Mouse (Mus musculus) ES-CJ7 (cell line): ENCODE measurements around the gene Mesd.

Experiments used
- DNase-seq: peaks from one replicate; pipeline ENCODE4 v3.0.0; 2011; ENCODE audit warnings: low read depth, low spot score

Gene Mesd

DNA sequence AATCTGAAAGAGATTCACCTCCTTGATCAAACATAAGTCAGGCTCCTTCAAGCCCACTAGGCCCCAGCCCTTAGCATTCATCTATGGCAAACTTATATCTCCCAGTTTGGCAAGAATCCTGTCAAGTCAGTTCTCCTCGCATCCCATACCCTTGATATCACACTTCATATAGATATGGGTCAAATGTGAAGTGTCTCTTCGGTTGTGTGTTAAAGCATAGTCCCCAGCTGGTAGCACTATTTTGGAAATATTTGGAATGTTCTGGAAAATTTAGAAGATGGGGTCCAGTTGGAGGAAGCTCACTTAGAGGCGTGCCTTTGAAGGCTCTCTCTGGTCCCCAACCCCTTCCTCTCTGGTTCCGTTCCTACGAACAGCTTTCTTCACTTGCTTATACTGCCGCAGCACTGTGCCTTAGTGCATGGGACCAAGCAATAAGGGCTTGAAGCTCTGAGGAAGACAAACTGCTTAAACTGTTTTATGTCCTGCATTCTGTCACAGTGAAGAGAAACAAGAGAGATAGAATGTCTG lies 29.2 kb downstream of the Mesd start:
- DNase-seq = no peak

DNA sequence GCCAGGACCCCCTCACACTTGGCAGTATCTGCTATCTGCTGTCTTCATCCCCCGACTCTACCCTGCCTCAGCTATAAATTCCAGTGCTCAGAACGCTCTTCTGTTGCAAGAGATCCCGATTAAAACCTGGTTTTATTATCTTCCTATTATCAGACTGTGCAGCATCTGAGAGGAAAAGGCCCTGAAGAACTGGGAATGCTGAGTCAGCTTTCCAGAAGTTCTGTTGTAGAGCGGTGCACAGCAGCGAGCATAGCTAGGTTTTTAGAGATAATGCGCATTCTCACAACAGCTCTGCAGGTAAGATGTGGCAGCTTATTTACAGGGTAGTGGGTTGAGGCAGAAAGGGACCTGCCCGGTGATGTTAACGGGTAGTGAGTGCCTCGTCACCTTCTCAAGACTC lies 29.7 kb downstream of the Mesd start:
- DNase-seq = no peak

DNA sequence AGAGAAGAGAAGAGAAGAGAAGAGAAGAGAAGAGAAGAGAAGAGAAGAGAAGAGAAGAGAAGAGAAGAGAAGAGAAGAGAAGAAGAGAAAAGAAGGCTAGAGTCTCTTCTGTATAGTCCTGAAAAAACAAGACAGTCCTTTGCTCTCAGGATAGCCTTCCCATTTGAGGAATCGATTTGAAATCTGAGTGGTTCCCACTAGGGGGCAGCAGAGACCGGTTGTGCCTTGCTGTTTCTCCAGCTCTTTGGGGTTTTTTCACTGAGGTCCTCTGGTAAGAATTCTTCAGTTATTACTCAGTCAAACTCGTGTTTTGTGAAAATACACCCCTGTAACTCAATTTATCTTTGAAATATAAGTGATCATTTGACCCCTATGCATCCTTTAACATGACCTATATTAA lies 30.3 kb downstream of the Mesd start:
- peak; percentile 74 for DNase-seq

DNA sequence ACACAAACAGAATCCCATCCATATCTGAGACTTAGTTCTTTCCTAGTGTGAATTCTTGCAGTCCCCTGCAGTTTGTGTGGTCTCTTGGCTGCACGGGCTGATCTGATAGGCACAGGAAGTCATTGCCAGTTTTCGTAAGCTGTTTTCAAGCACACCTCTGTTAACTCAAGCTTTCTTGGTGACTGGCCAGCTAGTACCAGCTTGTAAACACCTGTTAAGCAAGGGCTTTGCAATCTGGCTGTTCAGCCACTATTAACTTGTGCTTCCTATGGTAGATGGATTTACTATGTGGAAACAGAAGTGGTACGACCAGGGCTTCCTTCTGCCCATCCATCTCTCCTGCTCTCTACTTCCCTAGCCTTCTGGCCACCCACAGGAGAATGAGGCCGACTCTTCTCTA lies 36.0 kb downstream of the Mesd start:
- DNase-seq = no peak

DNA sequence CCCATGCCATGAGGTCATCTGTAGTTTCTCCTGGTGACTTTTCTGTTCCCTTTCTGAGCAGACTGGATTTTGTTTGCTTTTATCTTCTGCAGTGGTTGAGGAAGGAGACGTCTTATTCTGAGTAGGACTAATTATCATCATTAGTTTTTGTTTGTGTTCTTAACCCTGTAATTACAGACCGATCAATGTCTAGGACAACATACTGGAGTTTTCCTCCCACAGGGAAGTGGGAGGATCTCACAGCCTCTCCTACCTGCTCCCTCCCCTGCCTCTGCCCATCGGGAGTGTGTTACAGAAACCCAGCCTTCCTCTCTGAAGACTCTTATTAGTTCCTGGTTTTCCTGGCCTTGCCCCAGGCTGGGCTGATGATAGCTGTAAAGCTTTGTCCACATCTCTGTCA lies 37.4 kb downstream of the Mesd start:
- no peak for DNase-seq

DNA sequence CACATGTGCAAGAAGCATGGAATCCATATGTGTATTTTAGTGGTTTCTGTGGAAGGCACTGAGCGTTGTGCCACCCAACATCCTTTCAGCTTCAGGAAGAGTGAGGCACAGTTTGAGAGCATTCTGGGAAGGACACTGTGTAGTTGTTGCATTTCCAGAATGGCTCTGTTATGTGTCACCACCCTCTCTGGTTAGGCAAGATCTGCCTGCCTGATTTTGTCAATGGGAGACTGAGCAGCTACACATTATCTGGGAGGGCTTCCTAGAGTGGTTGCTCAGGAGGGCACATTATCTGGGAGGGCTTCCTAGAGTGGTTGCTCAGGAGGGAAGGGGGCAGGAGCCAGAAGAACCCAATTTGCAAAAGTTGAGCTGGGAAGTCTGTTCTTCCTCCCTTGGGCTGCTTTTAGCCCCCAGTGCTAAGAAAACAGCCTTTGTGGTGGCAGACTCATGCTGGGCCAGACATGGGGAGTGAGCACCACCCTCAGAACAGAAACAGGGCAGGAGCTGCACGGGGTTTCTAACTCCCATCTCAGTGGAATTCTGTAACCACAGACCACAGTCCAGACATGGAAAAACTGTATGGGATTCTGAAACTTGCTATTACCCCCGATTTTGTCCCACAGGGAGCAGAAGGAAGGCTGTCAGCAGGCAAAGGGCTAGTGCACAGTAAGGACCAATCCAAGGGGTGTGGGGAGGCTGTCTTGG lies 54.9 kb downstream of the Mesd start:
- no peak for DNase-seq

DNA sequence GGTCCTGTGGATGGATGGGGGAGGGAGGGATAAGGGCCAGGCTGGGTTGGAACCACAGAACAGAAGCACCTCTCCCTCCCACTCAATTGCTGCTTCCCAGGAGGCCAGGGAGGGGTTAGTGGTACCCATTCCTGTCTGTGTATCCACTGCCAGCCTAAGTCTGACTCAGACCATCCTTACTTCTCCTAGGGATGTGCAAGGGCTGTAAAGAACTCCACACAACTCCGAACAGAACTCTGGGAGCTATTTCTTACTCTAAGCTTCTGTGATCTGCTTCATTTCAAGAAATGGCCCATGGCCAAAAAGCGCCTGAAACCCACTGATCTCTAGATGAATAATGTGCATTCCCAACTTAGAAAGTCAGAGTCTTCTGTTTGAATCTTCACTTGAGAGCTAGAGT lies 55.9 kb downstream of the Mesd start:
- no peak for DNase-seq

DNA sequence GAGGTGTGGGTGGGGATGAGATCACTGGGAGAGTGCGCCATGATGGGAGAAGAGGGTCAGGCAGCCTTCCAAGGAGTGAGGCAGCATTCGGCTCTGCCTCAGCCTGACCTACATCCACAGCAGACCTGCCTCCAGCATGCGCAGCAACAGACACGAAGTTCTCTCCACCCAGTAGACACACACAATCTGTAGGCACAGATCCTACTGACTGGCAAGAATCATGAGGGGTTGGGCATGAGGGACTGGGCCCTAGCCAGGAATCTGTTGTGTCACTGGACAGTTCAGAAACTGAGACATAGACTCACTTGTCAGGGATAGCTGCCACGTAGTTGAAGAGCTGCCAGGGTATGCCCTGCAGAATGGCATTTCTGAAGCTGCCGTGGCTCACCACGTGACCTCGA lies 57.4 kb downstream of the Mesd start:
- DNase-seq = no peak

DNA sequence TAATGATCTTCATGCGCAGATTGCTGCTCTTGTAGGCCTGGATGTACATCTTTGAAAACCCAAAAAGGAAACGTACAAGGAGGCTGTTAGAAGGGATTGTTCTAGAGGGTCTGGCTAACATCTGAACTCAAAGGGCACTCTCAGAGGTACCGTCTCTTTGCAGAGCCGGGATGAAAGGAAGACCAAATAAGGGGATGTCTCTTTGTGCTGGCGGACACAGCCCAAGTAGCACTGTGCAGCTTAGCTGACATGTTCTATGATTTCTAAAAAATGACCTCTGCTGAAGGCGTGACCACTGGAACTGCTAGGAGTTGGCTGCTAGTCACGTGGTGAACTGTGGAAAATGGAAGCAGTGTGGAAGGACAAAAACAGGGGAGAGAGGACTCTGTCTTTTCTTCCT lies 64.5 kb downstream of the Mesd start:
- no peak for DNase-seq

DNA sequence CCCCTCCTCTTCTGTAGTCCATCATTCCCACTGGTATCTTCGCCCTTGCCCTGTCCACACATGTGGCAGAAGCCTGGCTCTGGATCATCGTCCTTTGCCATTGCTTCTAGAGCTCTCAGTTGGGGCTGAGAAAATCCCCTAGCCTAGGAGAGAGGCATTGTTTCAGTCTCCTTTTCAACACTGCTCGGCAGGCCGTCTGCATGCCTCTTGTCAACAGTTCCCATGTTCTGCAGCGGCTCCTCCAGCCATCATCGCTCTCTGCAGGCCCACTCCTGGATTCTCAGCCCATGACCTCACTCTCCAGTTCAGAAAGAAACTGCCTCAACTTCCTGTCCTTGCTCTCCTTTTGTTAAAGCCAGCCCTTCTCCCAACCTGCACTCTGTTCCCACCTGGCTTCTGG lies 65.4 kb downstream of the Mesd start:
- DNase-seq = no peak
